Mouse (Mus musculus): ENCODE results near the gene Zfp385a. TPM values are rescaled to one million over a fixed set of nuclear protein-coding genes. Genes with fewer than 3 reads are reported as not detected.

The Zfp385a gene
- total and polyA plus RNA-seq, 2 experiments: 0.92 to 14.9 TPM

DNA sequence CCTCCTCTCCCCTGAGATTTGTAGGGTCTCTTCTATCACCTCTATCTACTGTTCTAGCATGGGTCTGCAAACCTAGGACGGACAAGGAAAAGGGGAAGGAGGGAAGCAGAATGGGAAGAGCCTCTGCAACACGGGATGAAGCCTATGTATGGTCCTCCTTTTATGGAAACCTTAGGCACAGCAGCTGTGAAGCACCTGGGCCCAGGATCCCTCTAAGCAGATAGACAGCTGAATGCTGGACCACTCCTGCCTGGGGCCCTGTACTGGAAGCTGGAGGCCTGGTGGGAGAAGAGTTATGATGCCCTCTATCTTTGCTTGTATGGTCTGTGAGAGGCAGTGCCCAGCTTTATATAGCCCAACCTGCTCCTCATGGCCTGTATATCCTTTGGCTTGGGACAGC is 39.3 kb downstream of the Zfp385a start:
- Histone ChIP-seq H3K4me3 (ENCODE audit: insufficient read depth, low read depth, low read length) (no peak overlapping the region), H3K9ac (ENCODE audit: low read depth, low read length) (no peak overlapping the region), H3K27ac (replicated peaks; ENCODE audit: insufficient read depth, low read depth, low read length) (no peak overlapping the region), H3K36me3 (ENCODE audit: control insufficient read depth, insufficient read depth, low read length) (peaks cover 34% of the 10 kb centered on the region), H3K27me3 (ENCODE audit: control insufficient read depth, insufficient read depth, low read length) (no peaks in the 10 kb centered on the region), H3K79me2 (ENCODE audit: control insufficient read depth, insufficient read depth, low read length) (no peaks in the 10 kb centered on the region), H3K4me1 (ENCODE audit: control insufficient read depth, insufficient read depth, low read length) (peaks cover 8% of the 10 kb centered on the region)
- TF ChIP-seq CTCF (IDR thresholded peaks at IDR 0.05; ENCODE audit: low read depth, low read length) (no peak), POLR2A (IDR thresholded peaks at IDR 0.05; ENCODE audit: extremely low read depth, insufficient read depth, low read length) (no peak)
- no peak for DNase-seq (ENCODE audit: extremely low read depth, low read depth, low spot score)
- WGBS: 58% methylated on average over 2 of the region's 2 CpGs

DNA sequence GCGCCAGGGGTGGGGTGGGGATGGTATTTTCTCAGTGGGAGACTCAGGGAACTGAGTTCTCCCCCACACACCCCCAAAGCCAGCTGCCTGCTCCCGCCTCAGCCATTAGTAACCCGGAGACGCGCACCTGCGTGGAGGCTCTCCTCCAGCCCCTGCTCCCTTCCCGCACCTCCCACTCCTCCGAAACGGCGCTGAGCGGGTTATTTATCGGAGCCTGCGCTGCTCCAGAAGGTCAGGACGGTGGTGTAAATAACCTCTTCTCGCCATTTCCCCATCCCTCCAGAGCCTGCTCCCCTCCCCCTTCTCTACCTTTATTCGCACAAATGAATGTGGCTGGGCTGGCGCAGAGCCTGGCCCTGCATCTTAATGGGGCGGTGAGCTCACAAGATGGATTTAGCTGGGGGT is 39.8 kb downstream of the Zfp385a start:
- H3K9ac ChIP-seq (ENCODE audit: low read depth, low read length): no peak overlapping the region
- 88% methylated on average over 18 of the region's 18 CpGs for WGBS
- peaks cover 8% of the 10 kb centered on the region for H3K4me1 ChIP-seq (ENCODE audit: control insufficient read depth, insufficient read depth, low read length)
- no peaks in the 10 kb centered on the region for H3K79me2 ChIP-seq (ENCODE audit: control insufficient read depth, insufficient read depth, low read length)
- no peak overlapping the region for H3K27ac ChIP-seq (replicated peaks; ENCODE audit: insufficient read depth, low read depth, low read length)
- peaks cover 35% of the 10 kb centered on the region for H3K36me3 ChIP-seq (ENCODE audit: control insufficient read depth, insufficient read depth, low read length)
- H3K4me3 ChIP-seq (ENCODE audit: insufficient read depth, low read depth, low read length): no peak overlapping the region
- no peak for DNase-seq (ENCODE audit: extremely low read depth, low read depth, low spot score)
- TF ChIP-seq POLR2A (IDR thresholded peaks at IDR 0.05; ENCODE audit: extremely low read depth, insufficient read depth, low read length) (no peak), CTCF (IDR thresholded peaks at IDR 0.05; ENCODE audit: low read depth, low read length) (no peak)
- no peaks in the 10 kb centered on the region for H3K27me3 ChIP-seq (ENCODE audit: control insufficient read depth, insufficient read depth, low read length)

DNA sequence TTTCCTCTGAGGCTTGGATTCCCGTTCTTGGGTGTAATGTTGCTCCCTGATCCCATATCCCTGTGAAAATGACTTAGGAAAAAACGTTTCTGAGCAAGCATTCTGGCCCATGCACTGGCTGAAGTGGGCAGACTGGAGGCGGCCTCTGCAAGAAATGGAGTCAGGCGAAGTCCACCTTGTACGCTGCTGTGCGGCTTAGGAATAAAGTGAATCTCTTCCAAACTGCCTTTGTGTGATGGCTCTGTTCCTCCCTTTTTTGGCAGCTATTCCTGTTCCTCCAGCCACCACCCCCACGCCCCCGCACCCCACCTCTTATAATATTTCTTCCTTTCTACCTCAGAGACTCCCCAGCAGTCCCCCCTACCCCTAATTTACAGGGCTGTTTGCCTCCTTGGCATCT is 40.2 kb downstream of the Zfp385a start:
- H3K79me2 ChIP-seq (ENCODE audit: control insufficient read depth, insufficient read depth, low read length): no peaks in the 10 kb centered on the region
- TF ChIP-seq CTCF (IDR thresholded peaks at IDR 0.05; ENCODE audit: low read depth, low read length): no peak
- TF ChIP-seq POLR2A (IDR thresholded peaks at IDR 0.05; ENCODE audit: extremely low read depth, insufficient read depth, low read length): no peak
- no peak for DNase-seq (ENCODE audit: extremely low read depth, low read depth, low spot score)
- peaks cover 37% of the 10 kb centered on the region for H3K36me3 ChIP-seq (ENCODE audit: control insufficient read depth, insufficient read depth, low read length)
- peaks cover 8% of the 10 kb centered on the region for H3K4me1 ChIP-seq (ENCODE audit: control insufficient read depth, insufficient read depth, low read length)
- 85% methylated on average over 8 of the region's 8 CpGs for WGBS
- no peaks in the 10 kb centered on the region for H3K27me3 ChIP-seq (ENCODE audit: control insufficient read depth, insufficient read depth, low read length)
- no peak overlapping the region for H3K27ac ChIP-seq (replicated peaks; ENCODE audit: insufficient read depth, low read depth, low read length)
- H3K9ac ChIP-seq (ENCODE audit: low read depth, low read length): no peak overlapping the region
- no peak overlapping the region for H3K4me3 ChIP-seq (ENCODE audit: insufficient read depth, low read depth, low read length)

DNA sequence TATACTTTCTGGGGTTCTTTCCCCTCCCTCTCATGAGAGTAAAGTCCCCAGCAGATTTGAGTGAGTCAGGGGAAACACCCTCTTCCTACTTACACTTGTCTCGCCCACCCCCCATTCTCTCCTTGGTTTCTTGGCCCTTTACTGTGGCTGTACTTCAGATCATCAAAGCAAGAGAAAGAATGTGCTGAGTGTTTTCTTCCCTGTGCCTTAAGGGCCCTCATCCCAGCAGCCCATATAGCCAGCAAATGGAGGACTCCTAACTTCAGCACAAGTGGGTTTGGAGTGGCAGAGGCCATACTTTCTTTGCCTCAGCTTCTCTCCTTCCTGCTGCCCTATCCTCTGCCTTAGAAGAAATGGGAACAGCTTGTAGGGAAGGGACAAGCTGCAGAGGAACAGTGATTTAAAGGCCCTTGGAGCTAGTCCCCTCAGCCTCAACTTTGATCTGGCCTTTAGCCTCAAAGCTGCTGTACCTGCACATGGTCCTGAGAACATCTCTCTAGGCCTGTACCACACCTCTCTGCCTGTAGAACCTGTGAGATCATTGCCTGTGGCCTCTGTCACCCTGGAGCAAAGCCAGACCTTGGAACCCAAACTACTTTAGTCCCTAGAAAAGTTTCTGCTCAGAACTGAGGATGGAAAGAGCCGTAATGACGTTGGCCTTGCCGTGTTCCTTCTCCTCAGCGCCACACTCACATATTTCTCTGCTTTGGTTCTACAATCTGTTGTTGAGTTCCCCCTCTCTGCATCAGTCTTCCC is 40.9 kb downstream of the Zfp385a start:
- H3K36me3 ChIP-seq (ENCODE audit: control insufficient read depth, insufficient read depth, low read length): peaks cover 40% of the 10 kb centered on the region
- 93% methylated on average over 5 of the region's 5 CpGs for WGBS

DNA sequence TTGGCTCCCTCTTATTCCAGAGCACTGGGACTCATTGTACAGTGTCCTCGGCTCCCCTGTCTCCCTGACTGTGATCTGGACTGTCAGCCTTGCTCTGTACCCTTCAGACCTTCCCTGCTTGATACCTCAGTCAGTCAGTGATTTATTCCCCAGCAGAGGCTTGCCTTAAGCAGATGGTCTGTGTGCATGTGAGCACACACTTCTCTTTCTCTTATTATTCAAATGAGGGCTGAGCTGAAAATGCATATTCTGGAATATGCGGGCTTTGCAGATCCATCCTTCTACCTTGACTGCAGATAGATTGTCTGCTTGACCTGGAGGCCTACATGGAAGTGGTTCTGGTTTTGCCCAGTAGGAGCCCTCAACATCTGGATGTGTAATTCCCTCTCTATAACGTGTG is 41.9 kb downstream of the Zfp385a start:
- H3K27me3 ChIP-seq (ENCODE audit: control insufficient read depth, insufficient read depth, low read length): no peaks in the 10 kb centered on the region
- DNase-seq (ENCODE audit: extremely low read depth, low read depth, low spot score): no peak
- no peak for TF ChIP-seq CTCF (IDR thresholded peaks at IDR 0.05; ENCODE audit: low read depth, low read length)
- TF ChIP-seq POLR2A (IDR thresholded peaks at IDR 0.05; ENCODE audit: extremely low read depth, insufficient read depth, low read length): no peak
- no peak overlapping the region for H3K9ac ChIP-seq (ENCODE audit: low read depth, low read length)
- no peaks in the 10 kb centered on the region for H3K79me2 ChIP-seq (ENCODE audit: control insufficient read depth, insufficient read depth, low read length)
- H3K4me3 ChIP-seq (ENCODE audit: insufficient read depth, low read depth, low read length): no peak overlapping the region
- no peaks in the 10 kb centered on the region for H3K4me1 ChIP-seq (ENCODE audit: control insufficient read depth, insufficient read depth, low read length)
- H3K27ac ChIP-seq (replicated peaks; ENCODE audit: insufficient read depth, low read depth, low read length): no peak overlapping the region
- H3K36me3 ChIP-seq (ENCODE audit: control insufficient read depth, insufficient read depth, low read length): peaks cover 50% of the 10 kb centered on the region
- 92% methylated on average over 3 of the region's 3 CpGs for WGBS

More for the DNA sequence above, 40.9 kb downstream of the Zfp385a start:
- DNase-seq (ENCODE audit: extremely low read depth, low read depth, low spot score): no peak
- H3K27me3 ChIP-seq (ENCODE audit: control insufficient read depth, insufficient read depth, low read length): no peaks in the 10 kb centered on the region
- no peak overlapping the region for H3K27ac ChIP-seq (replicated peaks; ENCODE audit: insufficient read depth, low read depth, low read length)
- no peak overlapping the region for H3K4me3 ChIP-seq (ENCODE audit: insufficient read depth, low read depth, low read length)
- peaks cover 3% of the 10 kb centered on the region; the same call in 1 of the 2 replicates for H3K4me1 ChIP-seq (ENCODE audit: control insufficient read depth, insufficient read depth, low read length)
- H3K79me2 ChIP-seq (ENCODE audit: control insufficient read depth, insufficient read depth, low read length): no peaks in the 10 kb centered on the region
- no peak overlapping the region for H3K9ac ChIP-seq (ENCODE audit: low read depth, low read length)
- TF ChIP-seq CTCF (IDR thresholded peaks at IDR 0.05; ENCODE audit: low read depth, low read length) (no peak), POLR2A (IDR thresholded peaks at IDR 0.05; ENCODE audit: extremely low read depth, insufficient read depth, low read length) (no peak)

DNA sequence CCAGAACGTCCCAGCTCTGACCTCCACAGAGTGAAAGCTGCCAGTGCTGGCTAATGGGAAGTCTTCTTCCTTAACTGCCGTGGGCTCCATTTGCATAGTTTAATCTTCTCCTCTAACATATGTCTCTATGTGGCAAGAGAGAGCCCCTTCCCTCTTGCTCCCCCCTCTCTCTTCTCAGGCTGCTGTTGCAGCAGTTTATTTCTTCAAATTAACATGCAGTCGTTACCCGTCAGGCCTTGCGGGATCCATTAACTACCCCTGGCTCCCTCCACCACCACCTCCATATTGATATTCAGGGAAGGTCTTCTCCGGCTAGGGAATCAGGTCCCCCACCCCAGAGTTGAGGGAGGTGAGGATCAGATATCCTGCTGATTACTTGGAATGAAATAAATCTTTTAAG is 42.6 kb downstream of the Zfp385a start:
- Histone ChIP-seq H3K4me3 (ENCODE audit: insufficient read depth, low read depth, low read length) (no peak overlapping the region), H3K27ac (replicated peaks; ENCODE audit: insufficient read depth, low read depth, low read length) (no peak overlapping the region), H3K4me1 (ENCODE audit: control insufficient read depth, insufficient read depth, low read length) (no peaks in the 10 kb centered on the region), H3K9ac (ENCODE audit: low read depth, low read length) (no peak overlapping the region), H3K79me2 (ENCODE audit: control insufficient read depth, insufficient read depth, low read length) (no peaks in the 10 kb centered on the region), H3K27me3 (ENCODE audit: control insufficient read depth, insufficient read depth, low read length) (no peaks in the 10 kb centered on the region), H3K36me3 (ENCODE audit: control insufficient read depth, insufficient read depth, low read length) (peaks cover 57% of the 10 kb centered on the region)
- 92% methylated on average over 6 of the region's 6 CpGs for WGBS
- TF ChIP-seq CTCF (IDR thresholded peaks at IDR 0.05; ENCODE audit: low read depth, low read length) (no peak), POLR2A (IDR thresholded peaks at IDR 0.05; ENCODE audit: extremely low read depth, insufficient read depth, low read length) (no peak)
- no peak for DNase-seq (ENCODE audit: extremely low read depth, low read depth, low spot score)
